Mouse (Mus musculus) layer of hippocampus, adult 8-10 months (tissue): ENCODE measurements around the gene Naa11. TPM values are rescaled to one million over a fixed set of nuclear protein-coding genes. Genes with fewer than 3 reads are reported as not detected.

Experiments used
- DNase-seq, 2 experiments: peaks; one replicate each; pipeline ENCODE4 v3.0.0; 2022; ENCODE audit warnings: low spot score in 2 of 2
- total RNA-seq, 4 experiments: library from RNA; stranded (reverse); gene quantifications; 2 replicates each; pipeline ENCODE4 v1.2.4; 2022

The Naa11 gene
- not detected for total RNA-seq

DNA sequence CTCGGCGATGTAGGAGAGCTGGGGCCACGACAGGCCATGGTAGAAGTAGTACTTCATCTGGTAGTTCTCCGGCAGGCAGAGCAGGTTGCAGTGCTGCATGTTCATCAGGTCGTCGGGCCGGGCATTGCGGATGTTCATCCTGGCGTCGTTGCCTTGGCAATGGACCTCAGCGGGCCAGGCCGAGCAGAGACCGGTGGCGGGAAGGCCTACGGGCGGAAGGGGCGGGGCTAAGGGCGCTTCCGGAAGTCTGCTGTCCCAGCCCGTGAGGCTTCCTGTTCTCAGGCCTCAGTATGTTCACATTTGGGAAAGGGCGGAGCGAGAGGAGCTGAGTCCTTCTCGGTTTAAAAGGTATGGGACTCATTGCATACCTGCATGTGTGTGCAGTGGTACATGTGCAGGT lies at the start of gene Naa11:
Gene Naa11 (minus strand): TSS at position 220 of the 400 bp plus-strand sequence.
- DNase-seq, result no peak

DNA sequence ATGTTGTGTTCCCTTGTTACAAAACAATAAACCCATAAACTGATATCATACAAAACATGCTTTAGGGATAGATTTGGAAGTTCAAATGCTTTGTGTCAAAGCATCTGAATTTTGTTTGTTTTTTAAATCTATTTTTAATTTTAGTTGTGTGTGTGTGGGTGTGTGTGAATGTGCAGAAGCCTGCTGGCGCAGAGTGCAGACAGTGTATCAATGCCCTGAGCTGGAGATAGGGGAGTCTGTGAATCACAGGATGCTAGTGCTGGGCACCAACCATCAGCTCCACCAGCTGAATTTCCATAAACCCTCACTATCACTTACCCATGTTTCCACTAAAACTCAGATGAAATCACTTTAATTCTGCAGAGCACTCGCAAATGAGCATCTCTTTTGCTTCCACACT lies 40.3 kb upstream of the Naa11 start:
- peak; percentile 17 to 18 for DNase-seq

DNA sequence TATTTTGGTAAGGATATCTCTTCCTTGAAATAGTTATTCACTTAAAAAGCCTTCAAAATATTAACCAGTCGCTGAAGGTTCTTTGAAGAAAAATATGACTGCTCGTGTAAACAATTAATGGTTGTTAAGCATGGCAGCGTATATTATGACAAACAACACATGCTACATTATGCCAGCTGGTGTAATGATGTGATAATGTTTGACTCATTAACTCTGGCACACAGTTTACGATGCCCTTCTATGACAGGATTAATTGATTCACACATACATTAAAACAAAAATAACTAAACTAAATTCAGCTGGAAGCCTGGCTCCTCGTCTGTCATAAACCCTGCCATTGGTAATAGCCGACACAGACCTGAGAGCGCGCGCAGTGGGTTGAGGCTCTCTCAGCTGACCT lies 37.8 kb upstream of the Naa11 start:
- DNase-seq, result no peak

DNA sequence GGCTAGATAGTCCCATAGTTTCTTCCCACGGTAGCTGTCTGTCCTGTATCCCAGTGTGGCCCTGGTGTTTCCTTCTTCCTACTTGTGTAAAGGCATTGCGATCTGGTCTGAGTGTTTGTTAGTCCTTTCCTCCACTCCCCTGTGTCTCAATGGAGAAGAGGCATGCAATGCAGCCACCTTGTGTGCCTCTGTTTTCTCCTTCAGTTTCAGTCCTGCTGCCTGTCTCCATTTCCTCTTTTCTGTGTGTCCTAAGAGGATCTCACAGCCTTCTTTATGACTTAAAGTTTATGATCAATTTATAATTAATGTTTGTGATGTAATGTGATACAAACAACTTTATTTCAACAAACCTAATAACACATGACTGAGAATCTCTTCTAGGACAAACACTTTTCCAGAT lies 29.5 kb upstream of the Naa11 start:
- DNase-seq, result no peak

DNA sequence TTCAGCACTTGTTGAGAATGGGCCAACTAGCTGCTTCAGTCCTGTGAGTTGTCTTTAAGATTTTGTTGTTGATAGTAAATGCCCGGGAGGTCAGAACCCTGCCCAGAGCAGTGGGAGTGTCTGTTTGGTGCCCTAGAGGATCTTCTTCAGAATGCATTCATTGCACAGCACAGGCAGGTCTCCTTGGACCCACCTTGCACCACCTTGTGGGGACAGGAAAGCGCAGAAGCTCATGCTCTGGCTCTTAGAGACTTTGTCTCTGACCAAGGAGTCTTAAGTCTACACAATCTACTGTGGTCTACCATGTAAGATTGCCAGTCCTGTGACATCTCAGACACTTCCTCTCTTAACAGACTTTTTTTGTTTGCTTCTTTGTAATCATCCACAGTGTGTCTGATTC lies 25.0 kb upstream of the Naa11 start:
- DNase-seq, result no peak

DNA sequence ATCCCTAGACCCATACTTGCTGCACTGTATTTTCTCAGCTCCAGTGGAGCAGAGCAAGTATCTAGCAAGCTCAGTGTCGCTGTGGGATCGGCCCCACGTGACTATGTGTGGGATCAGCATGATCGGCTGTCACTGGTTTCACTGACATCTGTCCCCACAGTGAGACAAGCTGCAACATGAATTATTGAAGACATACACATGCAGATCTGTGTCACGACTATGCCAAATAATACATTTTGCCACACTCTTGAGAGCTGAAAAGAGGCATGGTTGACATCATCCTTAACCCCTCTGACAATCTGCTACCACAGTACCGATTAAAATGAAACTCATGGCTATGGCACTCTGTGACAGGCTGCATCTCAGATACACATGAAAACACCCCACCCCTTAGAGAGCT lies 23.7 kb upstream of the Naa11 start:
- peak; percentile 59 to 66 for DNase-seq

DNA sequence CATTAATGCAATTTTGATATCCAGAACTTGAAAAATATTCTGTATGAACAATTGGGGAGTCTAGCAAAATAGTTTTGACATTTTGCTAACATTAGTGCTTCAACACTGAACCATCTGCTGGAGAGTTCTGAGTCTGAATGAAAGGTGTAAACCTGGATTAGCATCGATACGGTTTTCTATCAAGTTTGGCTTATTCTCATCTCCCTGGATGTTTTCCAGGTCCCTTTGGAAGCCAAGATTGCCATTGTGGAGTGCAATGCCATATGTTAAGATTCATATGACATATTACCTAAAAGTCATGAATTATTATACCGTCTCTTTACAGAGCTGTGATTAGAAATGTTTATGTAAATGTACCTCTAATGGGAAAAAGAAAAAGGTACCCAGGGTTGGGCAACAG lies 21.5 kb upstream of the Naa11 start:
- peak in 1 of 2 experiments; percentile 12 for DNase-seq

DNA sequence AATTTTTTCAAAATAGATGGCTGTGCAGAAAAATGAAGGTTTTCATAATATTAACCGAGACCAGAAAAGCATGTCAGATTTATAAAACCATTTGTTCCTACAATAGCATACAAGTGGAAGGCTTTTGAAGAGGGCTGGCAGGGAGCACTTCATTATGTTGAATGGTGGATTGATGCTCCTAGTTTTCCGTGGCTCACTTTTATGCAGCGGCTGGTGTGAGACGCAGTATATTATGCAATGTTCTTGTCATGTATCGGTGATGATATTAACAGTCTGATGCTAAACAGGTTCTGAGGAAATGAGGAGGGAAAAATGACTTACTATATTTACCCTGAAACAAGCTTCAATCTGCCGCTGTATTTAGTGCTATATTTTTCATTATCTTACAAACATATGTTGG lies 18.0 kb upstream of the Naa11 start:
- DNase-seq, result no peak

DNA sequence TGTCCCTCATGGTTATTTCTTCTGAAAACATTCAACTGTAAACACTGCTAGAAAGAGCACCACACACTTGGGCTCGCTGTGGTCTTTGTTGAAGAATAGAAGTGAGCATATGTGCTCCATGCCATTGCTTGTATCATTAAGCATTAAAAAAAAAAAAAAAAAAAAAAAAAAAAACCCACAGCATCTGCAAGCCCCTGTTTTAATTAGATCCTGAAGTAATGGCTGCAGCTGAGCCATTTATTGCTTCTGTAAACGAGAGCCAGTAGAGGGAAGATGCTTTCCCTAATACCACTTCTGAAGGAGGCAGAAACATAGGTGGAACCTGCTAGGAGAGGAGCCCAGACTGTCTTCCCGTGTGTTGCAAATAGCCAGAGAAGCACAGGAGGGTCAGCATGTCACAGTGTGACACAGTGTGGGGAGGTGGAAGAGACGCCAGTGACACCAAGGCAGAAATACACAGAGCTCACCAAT lies 17.1 kb upstream of the Naa11 start:
- no peak for DNase-seq

DNA sequence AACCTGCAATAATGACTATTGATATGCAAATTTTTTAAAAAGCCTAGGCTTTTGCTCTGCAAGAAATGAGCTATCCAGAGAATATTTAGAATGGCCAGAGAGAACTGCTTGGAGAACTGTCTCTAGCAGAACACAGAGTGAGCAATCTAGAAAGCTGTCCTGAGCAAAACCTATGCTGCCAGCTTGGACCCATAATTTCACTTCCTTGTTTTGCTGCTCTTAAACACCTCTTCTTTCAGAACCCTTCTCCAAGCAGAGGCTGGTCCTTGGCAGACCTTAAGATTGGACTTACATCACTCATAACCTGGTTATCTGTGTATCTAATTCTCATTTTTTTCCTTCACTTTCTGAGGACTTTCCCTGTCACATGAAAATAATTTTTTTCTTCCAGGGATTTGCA lies 8.9 kb upstream of the Naa11 start:
- DNase-seq, result no peak

DNA sequence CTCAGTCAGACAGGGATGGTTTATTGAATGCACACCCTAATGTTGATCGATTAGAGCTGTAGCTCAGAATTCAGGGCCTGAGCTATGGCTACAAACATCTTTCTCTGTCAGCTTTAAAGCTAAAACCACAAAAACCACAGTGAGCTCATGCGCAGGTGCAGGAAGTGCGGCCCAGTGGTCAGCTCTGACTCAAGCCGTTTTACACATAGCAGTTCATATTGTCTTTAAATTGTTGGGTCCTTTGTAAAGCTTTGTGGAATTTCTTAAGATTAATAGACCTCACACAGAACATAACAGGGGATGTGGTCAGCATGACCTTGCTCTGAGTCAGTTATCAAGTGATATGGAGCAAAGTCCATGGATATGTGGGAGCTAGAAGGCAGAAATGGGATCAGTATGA lies 5.4 kb upstream of the Naa11 start:
- no peak for DNase-seq

DNA sequence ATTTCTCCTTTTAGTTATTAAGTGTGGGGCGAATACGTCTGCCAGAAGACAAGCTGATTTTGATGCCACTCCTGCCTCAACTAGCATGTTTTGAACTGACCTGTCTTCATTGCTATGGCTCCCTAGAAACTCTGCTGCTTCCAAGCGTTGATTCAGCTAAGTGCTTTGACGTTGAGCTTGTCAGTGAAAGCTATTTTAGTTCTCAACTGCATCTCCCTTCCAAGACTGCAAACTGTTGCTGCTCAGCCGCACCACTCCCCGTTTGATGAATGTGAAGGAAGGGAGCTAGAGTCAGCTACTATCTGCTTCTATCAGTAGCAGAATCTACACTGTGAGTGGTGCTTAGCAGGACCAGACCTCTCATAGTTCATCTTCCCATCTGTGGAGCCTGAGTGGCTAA lies 4.6 kb downstream of the Naa11 start:
- peak in 1 of 2 experiments; percentile 6 for DNase-seq

DNA sequence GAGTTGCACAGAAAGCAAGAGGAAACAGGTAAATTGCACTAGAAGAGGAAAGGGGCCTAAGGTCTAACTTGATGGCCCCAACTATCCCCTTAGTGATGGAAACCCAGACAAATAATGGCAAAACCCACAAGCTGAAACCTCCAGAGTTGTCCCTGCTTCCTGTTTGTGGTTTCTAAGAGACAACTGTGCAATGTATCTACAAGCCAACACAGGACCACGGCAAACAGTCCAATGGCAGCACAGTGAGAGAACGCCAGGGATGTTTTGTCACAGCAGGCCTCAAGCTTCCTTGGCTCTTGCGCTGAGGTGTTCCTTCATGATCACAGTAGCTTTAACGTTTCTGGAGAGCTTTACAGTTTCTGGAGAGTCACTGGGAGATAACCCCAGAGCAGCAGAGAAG lies 7.8 kb downstream of the Naa11 start:
- DNase-seq, result no peak

DNA sequence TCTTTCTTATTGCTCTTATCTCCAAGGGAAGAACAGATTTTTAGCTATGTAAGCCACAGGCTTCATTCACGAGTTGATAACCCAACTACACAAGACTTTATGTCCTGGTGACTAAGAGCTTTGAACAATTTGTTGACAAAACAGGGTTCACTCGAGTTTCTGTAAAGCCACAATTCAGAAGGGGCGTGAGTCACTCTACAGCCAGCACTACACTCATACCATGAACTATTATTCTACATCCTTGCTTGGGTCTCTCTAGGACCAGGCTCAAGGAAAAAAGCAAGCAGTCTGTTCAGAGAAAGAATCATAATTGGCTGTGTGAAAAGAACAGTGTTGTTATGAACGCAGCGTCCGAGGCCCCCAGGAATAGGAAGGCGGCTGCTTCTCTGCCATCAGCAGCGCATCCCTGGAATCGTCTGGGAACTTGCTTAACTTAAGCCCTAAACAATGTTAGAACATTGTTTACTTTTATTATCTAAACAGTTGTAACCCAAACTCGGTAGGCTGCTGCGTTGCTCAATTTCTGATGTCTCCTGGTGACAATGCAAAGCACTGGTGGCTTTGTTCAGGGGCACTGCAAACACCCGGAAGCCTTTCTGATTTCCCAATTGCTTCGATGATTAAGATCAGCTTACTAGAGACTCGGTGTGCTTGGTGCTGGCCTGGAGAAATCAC lies 9.5 kb downstream of the Naa11 start:
- no peak for DNase-seq

DNA sequence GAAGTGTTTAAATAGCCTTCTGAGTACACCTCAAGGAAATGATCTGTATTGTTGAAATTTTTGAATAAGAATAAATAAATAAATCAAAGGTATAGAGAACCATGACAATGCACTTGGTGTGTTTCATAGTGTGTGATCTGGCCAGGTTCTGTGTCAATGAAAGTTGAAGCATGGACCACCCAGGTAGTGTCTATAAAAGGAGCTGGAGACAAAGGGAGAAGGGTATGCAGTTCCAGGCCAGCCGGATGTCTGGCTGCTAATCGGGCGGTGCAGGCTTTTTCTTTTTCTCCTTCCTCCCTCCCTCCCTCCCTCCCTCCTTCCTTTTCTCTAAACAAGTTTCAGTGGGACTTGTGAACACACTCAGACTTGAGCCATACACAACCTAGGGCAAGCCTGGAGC lies 12.2 kb downstream of the Naa11 start:
- no peak for DNase-seq

DNA sequence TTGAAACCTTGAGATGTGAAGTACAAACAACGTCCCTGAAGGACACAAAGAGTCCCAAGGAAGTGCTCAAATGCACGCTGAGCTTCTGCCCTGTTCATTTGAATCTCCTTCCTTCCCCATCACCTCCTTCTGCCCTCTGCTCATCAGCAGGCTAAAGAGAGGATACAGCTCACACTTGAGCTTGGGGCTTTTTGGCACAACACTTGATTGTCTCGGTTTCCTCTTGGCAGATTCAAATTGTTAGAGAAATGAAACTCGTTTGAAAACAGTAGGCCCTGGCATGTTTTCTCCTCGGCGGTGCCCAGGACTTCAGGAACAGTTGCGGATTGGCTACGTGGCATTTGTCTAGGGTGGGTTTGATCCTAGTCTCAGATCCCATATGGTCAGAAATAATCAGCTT lies 27.4 kb downstream of the Naa11 start:
- DNase-seq, result no peak

DNA sequence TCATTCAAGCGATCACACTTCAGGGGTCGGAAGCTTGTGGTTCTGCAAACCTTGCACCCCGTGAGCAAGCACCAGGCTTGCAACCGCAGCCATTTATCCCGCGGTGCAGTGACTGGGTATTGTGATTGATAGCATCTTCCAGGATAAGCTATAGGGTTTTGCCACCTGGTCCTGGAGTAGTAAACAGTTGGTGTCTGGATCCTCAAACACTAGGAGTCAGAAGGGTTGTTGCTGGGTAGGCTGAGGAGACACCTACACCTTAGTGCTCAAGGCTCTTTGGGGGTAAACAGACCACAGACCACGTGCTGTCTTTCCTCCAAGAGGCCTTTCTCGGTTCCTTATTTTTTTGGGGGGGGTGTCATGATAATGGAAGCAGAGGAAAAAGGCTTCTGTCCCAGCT lies 27.9 kb downstream of the Naa11 start:
- no peak for DNase-seq

DNA sequence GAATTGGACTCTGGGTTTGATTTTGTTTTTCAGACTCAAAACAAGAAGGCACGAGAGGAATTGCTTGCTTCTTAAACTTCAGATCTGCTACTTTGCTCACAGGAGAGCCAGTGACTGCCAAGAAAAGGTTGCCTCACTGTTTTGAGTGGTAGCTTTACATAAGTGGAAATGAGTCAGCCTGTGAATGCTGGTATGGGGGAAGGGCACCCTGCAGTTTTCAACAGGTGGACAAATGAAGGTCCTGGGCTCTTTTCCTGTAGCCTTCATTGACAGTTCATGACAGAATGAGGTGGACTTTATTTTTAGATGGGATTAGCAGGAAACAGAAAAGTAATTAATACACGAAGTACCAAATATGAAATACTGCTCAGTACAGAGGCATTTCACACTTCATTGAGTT lies 29.6 kb downstream of the Naa11 start:
- DNase-seq, result no peak

DNA sequence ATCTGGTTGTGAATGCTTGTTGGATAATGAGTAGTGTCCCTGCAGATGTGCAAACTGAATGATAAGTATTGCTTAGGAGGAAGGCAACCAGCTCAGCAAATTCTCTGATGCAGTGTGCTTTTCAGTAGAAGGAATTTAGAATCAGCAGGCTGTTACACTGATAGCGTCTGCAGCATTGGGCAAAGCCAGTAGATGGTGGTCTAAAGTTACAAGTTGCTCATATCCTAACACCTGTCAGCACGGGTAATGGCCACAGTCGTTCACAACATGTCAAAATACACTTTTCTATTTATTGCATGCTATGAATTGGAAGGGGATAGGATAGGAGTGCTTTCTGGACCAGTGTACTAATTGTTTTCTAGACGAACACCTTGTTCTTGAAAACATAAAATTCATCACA lies 33.1 kb downstream of the Naa11 start:
- DNase-seq, result no peak

DNA sequence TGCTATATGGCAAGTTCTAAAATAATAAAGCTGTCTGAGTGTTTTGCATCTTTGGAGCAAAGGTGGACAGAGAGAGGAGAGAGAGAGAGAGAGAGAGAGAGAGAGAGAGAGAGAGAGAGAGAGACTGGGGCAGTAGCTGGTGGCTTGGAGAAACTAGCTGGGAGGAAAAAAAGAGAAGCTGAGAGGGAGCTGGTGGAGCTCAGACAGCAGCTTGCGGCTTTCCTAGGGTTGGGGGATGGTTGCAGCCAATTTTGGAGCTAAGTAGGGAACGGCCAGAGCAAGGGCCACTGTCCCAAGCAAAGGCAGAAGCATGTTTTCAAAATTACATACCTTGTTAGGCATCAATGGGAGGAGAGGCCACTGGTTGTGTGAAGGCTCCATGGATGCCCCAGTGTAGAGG lies 36.0 kb downstream of the Naa11 start:
- no peak for DNase-seq

DNA sequence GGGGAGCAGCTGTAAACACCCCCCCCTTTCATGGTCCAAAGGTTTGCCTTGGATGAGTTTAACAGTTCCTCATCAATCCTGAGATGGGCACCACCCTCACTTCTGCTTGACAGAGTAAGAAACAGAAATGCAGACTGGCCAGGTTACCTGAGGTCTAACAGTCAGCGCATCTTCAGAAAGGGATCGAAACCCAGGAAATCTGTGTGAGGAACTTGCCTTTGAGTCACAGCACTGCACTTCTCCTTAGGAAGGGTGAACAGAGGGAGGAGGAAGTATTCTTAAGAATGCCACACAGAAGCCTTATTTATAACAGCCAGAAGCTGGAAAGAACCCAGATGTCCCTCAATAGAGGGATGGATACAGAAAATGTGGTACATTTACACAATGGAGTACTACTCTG lies 37.0 kb downstream of the Naa11 start:
- DNase-seq, result no peak

DNA sequence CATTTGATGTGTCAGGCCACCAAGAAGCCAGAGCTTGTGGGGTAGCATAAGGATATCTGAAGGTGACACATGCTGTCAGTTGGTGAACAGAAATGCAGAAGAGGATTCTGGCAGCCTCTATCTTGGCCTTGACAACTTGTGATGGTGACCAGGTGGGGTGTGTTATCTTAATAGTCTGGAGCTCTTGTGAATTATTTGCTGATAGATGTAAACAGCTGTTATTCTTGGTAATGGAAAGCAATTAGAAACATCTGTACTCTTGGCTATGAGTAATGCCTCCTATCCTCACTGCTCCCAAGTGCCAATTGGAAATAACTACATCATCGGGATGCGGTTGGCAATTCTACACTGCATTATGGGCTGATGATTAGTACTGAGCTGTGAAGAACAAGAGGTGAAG lies 43.4 kb downstream of the Naa11 start:
- DNase-seq, result no peak

DNA sequence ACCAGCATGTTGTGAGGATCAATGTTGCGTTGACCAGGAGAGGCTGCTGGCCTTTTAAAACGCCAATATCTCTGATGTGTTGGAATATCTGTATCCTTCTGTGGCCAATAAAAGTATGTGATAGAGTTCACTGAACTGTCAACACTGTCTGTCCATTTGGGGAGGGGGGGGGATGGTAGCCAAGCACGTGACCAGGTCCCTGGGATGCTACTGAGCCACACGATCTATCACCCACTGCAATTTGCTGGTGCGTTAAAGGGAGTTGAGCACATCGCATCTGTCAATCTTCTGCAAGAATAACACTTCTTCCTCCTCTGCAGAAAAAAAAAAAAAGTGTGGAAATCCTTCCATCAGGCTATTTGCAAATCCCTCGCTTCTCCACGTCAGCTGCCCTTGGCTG lies 43.9 kb downstream of the Naa11 start:
- DNase-seq, result no peak

DNA sequence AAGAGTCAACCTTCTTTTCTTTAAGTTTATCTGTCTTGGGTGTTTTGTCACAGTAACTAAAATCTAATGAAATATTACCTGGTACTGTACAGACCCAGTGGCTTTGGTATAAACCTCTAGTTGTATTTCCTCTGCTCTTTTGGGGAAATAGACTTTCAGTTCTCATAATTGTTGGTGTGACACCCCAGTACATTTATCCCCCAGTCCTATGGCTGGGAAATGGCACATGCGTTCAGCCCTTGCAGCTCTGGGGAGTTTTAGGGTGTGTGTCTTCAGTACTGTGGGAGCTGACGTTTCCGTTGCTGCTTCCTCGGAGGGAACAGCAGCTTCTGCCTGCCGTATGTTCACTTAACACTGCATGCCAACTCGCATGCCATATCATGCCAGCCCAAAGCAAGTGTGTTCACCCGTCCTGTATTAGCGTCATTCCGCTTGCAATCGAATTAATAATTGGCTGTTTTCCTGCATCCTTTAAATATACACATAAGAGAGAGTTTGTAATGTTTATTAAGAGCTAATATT lies 46.4 kb downstream of the Naa11 start:
- peak; percentile 37 to 47 for DNase-seq
